Mouse (Mus musculus): ENCODE results near the gene Pcgf2.
"Not testable (repeated sequence)": the region's sequence is repeated elsewhere in the genome, so short reads cannot be mapped to it uniquely, and the experiment has no call there.

DNA sequence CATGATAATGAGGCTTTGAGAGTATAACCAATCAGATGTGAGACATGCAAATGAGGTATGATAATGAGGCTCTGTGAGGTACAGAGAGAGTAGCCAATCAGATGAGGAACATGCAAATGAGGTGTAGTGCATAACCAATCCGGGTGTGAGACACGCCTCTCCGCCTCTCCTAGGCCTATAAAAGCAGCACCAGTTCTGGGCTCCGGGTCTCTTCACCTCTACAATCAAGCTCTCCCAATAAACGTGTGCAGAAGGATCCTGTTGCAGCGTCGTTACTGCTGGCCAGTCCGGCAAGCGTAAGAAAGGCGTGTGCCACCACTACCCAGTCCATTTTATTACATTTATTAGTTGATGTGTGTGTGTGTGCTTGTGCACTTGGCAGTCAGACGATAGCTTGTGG, 46.9 kb downstream of the Pcgf2 start:
- TF ChIP-seq CTCF, EP300 (IDR thresholded peaks at IDR 0.05): not testable (repeated sequence)
